Mouse (Mus musculus) CD4-positive, CD25-positive, alpha-beta regulatory T cell, adult 4 months (primary cell): ENCODE data around the gene Ccdc85a. TPM values are rescaled to one million over a fixed set of nuclear protein-coding genes. Genes with fewer than 3 reads are reported as not detected.
"Not testable (repeated sequence)": the region's sequence is repeated elsewhere in the genome, so short reads cannot be mapped to it uniquely, and the experiment has no call there.

Source experiments
- ATAC-seq: one replicate; pipeline ENCODE4 v1.8.0; 2017
- polyA plus RNA-seq, 2 experiments: library from polyadenylated mRNA; unstranded; fragments of 100-300 nt; shearing (Covaris generic); gene quantifications; one replicate each; pipeline ENCODE4 v1.2.1; 2017

The Ccdc85a gene
- polyA plus RNA-seq, 2 experiments from 2014 or later = not detected

DNA sequence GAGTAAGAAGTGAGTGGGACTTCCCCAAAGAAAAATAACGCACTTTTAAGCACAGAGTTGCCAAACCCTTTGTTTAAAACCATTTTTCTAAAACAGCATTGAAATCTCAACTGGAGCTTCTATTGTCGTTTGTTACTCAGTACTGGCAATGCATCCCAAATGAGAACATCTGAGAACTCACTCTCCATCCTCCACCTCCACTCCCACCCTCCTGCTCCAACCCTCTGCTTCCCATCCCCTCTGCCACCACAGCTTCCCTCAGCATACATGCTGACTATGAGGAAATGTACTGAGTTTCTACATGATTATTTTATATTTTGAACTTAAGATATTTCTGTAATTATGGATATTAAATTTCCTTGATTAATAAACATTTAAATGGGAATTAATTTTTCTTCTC lies 168.3 kb downstream of the Ccdc85a start:
- no peak for ATAC-seq

DNA sequence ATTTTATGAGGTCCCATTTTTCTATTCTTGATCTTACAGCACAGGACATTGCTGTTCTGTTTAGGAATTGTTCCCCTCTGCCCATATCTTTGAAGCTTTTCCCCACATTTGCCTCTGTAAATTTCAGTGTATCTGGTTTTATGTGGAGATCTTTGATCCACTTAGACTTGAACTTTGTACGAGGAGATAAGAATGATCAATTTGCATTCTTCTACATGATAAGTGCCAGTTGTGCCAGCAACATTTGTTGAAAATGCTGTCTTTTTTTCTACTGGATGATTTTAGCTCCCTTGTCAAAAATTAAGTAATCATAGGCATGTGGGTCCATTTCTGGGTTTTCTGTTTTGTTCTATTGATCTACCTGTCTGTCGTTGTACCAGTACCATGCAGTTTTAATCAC lies 174.2 kb downstream of the Ccdc85a start:
- ATAC-seq = not testable (repeated sequence)

DNA sequence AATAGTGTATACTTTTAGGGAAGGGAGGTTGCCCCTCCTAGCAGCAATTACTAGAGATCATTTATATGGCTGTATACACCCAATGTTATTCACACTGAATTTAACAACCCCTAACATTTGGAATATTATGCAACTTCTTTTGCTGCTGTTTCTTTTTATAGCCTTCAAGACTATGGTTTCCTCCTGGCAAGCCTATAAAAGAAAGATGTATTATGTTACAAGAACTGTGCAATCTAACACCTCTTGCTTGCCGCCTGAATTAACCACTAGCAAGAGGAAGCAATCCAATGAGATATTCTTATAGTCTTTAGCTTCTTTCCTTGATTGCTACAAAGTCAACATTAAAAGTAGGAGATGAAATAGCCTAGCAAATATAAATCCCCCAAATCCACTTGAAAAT lies 187.0 kb downstream of the Ccdc85a start:
- ATAC-seq = no peak

DNA sequence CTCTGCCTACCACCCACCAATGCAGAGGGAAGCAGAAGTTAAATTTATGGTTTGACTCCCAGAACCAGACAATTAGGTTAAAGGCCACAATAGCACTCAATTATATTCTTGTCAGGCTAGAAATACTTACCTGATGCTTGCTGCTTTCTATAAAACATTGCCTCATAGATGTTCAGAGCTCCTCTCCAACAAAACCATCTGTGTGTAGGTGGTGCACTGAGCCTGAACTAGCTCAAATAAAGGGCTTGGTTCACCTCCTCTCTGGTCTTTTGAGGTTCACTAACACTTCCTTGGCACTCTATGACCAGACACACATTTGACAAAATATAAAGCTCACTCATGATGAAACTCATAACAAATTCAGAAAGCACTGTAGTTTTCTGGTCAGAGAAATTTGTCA lies 208.2 kb downstream of the Ccdc85a start:
- no peak for ATAC-seq

DNA sequence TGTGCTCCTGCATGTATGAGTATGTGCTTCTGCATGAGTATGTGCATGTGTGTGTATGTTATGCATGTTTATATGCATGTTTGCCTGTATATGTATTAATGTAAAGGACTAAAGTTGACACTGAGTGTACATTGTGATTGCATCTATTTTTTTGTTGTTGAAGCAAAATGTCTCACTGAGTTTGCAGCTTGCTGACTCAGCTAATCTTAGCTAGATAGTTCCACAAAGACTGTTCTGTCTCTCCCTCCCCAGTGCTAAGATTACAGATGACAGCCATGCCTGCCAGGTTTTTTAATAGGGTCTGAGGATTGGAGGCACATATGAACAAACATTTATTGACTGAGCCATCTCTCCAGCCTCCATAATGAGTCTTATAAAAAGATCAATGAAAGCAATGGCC lies 209.5 kb downstream of the Ccdc85a start:
- ATAC-seq = no peak

DNA sequence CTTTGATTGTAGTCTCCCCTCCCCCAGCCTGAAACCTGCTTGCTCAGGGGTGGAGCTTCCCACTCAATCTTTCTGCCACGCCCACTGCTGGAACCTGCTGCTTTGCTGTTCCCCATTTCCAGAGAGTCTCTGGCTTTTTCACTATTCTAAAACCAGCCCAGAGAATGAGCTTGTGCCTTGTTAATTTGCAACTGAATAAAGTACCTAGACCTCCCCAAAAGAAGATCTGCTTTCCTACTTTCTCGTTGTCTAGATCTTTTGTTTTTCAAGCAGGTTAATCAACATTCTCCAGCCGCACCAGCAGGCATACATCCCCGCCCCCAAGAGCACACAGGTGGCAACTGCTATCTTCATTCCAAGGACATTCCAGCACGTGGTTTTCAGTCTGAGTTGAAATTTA lies 212.7 kb downstream of the Ccdc85a start:
- ATAC-seq = not testable (repeated sequence)

DNA sequence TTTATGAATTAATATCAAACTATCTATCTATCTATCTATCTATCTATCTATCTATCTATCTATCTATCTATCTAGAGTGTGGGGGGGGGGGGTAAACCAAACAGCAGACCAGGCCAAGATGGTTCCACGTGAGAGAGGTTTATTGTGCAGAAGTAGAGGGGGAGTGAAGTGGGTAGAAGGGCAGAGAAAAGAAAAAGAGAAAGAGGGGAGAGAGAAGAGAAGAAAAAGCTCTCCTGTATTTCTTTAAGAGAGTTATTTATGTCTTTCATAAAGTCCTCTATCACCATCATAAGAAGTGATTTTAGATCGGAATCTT lies 218.2 kb downstream of the Ccdc85a start:
- ATAC-seq = no peak

DNA sequence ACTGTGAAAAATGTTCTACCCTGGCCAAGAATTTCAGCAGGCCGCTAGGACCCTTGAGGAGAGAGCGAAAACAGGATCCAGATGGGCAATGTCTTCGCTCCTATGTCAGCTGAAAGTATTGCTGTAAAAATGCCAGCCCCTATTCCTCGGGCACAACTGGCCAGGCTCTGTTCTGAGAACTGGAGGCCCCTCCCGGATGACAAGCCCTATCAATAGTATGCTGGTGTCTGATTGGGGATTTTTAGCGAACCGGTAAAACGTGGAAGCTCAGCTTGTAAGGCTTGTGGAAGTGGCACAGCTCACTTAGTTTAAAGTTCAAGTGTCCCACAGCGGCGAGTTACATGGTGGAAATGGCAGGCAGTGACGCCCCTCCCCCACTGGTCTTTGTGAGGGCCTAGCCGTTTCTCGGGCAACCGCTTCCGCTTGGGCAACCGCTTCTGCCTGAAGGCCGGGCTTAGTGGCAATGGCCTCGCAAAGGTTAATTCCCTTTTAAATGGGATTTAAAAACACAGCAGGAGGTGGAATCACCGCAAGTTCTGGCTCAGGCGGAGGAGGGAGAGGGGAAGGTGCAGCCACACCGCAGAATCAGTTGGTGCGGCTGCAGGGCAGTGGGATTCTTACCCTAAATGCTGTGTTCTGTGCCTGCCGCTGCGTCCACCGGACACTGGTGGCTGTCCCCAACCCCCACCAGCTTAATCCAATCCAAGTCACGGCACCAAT lies 218.8 kb downstream of the Ccdc85a start:
- ATAC-seq = no peak

DNA sequence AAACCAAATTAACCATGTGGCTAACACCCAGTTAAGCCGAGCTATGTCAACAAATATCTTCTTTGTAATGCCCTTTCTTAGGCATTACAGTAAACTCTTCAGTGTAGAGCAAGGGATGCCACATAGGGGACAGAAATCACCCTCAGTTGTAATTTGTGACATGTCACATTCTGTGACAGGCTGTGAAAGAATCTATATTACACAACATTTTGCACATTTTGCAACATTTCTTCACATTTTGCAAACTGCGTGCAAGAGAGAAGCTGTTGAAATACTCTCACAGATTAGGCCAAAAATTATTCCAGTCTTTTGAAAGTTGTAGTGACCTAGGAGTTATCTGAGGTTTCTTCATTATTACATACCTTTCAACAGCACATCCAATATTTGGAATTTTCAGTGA lies 240.7 kb downstream of the Ccdc85a start:
- no peak for ATAC-seq

DNA sequence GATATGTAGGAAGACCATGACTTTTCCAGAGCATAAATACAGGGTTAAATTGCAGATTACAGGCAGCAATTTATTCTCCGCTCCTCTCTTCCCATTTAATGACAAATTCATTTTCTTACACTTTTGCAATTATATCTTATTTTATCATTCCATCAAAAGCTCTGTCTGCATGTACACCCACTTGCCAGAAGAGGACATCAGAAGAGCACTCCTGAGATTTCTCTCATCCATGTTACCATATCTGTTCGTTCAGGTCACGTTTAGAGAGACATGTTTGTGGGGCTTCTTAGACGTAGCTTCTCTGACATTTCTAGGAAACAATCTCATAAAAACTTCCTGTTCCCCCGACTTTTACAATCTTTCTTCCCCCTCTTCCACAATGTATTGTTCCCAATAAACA lies 242.2 kb downstream of the Ccdc85a start:
- no peak for ATAC-seq

DNA sequence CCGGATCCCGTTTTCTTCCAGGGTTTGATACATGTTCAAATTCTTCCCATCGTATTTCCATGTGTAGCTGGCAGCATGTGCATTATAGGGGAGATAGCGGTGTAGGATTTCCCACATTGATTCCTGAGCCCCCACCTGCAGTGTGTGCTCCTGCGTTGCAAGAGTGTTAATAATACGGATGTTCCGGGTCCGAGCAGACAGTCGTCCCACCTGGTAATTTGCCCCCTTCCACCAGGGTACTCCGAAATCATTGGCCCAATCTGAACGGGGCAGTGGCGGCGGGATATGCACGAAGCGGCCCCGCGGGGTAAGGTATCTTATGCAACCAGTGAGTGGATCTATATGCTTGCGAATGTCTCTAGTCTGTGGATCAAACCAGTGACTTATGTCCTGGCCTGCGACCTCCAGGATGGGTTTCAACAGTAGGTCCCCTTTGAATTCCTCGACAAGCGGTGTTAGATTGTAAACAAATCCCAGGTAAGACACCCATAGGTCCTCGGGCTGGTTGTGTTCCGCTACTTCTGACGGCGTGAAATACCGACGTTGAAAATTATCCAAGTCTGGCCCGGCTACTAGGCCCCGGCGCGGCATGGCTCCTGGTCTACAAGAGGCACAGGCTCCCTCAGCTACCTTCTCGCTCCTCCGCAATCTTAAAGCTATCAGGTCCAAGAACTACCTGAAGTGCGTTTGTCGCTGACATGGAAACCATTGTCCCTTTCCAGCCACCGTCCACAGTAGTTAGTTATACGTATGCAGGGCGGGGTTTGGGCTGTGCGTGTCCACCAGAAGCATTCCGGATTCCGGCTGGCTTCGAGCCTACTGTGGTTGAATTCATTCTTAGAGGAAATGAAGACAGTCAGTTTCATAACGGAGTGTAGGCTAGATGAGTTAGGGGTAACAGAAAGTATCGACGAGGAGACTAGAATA lies 244.6 kb downstream of the Ccdc85a start, which contains the start of gene Gm6685:
TSS of gene Gm6685 (minus strand) at position 644 of the 927 bp plus-strand sequence.
- not testable (repeated sequence) for ATAC-seq

Other genes with a start within 250 kb of the Ccdc85a start
- not detected for gene Gm6685, start 244.5 kb downstream of the Ccdc85a start, polyA plus RNA-seq